Mouse (Mus musculus): ENCODE measurements around the gene Duxf3.
"Not testable (repeated sequence)": the region's sequence is repeated elsewhere in the genome, so short reads cannot be mapped to it uniquely, and the experiment has no call there.

Gene Duxf3

DNA sequence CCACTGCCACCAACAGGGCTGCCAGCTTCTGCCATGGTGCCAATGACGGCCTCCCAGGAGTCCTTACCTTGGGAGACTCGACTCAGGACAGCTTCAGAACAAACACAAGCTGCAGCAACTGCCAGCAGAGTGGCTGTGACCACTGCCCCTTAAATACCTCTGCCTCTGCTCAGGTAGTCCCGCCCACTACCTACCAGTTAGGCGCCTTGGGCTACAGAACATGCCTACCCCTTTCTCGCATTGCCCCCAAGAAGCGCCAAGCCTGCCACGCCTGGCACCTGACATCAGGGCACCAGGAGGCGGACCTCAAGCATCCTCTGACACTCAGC is at the start of gene Duxf3:
TSS of gene Duxf3 (minus strand) at position 35 of the 329 bp plus-strand sequence.
- in situ Hi-C loops (cut with MboI): not testable (repeated sequence)

DNA sequence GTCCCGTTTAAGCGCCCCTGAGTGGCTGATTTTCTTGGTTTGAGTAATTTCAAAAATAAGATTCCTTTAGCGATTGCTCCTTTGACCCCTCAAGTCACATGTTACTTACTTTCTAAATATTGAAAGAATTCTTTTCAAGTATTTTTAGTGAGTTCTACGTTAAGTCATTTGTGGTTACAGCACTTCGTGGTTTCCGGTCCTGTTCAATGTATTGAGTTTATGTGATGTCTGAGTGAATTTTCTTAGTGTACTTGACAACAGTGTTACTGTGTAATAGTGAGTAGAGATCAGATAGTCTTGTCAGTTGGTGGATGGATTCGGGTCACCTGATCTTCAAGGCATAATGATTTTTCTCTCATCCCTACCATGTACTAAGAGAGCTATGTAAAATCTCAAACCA is 49.8 kb upstream of the Duxf3 start:
- in situ Hi-C loops (cut with MboI): no loop called here

DNA sequence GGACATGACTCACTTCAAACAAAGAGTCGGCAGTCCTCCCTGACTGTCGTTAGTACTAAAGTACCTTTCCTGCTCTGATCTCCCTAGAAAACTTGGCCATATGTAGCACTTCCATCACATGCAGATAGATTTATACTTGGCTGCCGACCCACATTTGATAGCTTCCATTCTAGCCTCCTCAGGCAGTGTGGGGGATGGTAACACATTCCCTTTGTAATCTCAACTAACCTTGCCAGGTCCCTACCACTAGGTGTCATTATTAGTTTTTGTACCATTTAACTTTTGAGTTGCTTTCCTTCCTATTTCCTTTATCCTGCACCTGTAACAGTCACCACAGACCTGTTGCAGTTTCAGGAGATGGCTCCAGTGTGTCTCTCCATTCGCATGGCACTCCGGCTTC is 26.0 kb upstream of the Duxf3 start:
- in situ Hi-C loops (cut with MboI): no loop called here

DNA sequence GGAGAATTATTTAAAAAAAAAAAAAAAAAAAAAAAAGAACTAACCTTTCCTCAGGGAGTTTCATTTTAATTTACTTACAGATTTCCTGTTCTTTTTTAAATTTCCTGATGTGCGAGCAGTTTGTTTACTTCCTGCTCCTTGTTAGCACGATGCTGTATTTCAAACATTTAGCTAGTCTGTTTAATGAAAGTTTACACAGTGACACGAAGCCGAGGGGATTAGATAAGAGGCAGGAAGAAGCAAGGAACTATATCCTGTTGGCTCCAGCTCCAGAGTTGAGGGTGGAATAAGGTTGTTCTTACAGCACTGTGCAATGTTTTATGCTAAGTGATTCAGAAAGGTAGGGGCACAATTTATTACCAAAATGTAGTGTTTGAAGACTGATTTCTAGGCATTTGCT is 23.5 kb upstream of the Duxf3 start:
- in situ Hi-C loops (cut with MboI): no loop called here

DNA sequence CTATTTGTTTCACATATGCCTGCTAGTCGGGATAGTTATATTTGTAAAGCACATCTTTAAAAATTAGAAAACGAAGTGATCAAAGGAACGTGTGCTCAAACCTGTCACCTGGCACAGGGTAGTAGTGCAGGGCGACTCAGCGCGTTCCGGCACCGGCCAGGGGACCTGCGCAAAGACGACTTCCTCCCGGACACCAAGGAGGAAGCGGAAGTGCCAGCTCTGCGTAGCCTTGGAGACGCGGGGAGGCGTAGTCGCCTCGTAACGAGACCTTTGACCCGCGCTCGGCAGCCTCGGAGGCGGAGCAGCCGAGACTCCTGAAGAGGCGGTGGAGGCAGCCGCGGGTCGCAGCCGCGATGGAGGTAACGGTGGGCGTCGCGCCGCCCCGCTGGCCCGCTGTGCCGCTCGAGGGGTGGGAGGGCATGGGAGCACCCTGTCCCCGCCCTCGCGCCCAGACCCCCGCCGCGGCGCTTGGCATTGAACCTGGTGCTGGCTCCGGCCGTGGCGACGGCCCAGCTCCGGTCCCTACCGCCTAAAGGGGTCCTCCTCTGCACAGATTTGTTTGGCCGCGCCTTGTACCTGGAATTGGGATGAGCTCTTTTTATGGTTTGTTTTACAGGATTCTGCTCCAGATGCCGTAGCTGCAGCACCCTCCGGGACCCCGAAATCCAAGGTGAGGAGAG is 22.9 kb upstream of the Duxf3 start, which contains the start of gene Gcc2:
TSS of gene Gcc2 (plus strand) at position 285 of the 680 bp plus-strand sequence.
- in situ Hi-C loops (cut with MboI): no loop called here

DNA sequence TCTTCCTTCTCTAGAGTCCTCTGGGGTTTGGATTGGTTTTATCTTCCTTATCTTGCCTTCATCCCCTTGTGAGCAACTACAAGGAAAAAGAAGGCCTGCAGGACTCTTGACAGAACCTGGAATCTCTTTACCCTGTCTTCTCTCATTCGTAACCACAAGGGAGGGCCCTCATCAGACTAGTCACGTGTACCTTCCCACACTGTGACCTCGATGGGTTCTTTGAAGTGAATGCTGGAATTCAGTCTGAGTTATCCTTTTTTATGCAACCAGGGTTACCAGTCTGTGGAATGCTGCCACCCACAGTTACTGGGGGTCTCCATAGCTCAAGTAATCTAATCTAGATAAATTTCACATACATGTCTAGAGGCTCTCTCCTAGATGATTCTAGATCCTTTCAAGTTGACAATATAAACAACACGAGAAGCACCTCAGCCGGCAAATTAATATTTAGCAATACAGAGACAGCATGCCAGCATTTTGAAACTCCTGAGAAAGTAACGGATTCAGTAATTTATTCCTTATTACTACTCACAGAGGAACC is 22.2 kb upstream of the Duxf3 start:
- in situ Hi-C loops (cut with MboI): no loop called here

DNA sequence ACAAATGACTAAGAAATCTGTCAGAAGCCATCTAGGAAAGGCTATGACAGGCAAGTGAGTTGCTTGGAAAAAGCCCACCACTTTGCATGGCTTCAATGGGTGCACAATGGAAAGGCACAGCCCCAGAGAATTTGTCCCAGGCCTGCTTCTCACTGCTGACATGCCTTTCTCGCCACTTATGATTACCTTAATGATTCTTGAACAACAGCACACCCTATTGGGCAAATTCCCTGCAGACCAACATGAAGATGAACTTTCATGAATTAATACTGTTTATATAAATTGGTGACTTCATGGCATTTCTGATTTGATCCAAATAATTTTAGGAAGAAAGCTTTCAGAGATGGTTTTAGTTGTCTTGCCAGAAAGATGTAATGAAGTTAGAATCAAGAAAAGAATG is 17.1 kb upstream of the Duxf3 start:
- in situ Hi-C loops (cut with MboI): no loop called here

DNA sequence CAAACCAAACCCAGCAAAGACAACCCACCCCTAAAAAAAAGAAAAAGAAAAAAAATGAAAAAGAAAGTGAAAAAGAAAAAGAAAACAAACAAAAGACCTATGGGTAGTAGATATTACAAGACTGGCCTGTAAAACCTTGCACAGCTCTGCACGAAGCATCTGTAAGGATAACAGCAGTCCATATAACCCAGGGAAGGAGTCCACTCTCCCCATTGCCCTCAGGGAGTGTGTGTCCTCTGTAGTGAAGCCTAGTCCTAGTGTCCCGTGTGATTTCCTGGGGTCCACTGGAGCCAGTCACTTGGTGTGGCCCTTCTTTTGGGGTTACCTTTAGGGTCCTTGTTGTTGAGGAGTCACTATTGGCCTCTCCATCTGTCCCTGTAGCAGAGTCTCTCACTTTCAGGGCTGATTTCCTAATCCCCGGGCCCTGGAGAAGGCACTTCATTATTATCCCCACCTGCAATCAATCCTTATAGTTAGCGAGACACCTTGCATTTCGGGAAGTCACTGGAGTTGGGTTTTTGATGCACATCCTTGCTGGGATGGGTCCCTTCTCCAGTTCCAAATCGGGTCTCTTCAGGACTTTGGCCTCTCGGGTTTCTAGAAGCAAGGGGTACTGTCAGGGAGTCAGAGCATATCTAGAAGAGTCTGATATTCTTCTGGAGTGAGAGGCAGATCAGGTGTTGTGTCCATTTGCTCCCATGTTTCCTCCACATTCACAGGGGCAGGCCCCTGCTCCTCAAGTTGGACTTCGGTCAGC is 6.7 kb upstream of the Duxf3 start:
- in situ Hi-C loops (cut with MboI): not testable (repeated sequence)

DNA sequence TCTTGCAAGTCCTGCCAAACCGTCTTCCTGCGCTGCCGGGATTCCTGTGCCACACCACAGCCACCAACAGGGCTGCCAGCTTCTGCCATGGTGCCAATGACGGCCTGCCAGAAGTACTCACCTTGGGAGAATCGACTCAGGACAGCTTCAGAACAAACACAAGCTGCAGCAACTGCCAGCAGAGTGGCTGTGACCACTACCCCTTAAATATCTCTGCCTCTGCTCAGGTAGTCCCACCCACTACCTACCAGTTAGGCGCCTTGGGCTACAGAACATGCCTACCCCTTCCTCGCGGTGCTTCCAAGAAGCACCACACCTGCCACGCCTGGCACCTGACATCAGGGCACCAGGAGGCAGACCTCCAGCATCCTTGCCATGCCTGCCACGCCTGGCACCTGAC is 4.1 kb upstream of the Duxf3 start, which contains the start of gene Gm4981:
TSS of gene Gm4981 (minus strand) at position 89 of the 400 bp plus-strand sequence.
- in situ Hi-C loops (cut with MboI): no loop called here

DNA sequence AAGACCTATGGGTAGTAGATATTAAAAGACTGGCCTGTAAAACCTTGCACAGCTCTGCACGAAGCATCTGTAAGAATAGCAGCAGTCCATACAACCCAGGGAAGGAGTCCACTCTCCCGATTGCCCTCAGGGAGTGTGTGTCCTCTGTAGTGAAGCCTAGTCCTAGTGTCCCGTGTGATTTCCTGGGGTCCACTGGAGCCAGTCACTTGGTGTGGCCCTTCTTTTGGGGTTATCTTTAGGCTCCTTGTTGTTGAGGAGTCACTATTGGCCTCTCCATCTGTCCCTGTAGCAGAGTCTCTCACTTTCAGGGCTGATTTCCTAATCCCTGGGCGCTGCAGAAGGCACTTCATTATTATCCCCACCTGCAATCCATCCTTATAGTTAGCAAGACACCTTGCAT is 2.5 kb upstream of the Duxf3 start:
- in situ Hi-C loops (cut with MboI): not testable (repeated sequence)

DNA sequence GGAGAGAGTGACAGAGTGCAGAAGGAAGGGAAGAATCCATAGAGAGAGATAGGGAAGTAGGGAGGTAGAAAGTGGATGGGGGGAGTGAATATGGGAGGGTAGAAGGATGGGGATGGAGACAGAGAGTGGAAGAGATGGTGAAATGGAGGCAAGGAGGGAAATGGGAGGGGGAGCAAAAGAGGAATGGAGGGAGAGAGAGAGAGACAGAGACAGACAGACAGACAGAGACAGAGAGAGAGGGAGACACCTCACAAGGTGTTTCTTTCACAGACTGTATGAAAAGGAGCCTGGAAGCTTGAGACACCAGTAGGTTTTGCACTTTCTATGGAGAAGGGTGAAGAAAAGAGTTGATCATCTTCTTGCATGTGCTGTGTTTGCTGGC is 1.3 kb upstream of the Duxf3 start:
- in situ Hi-C loops (cut with MboI): not testable (repeated sequence)

DNA sequence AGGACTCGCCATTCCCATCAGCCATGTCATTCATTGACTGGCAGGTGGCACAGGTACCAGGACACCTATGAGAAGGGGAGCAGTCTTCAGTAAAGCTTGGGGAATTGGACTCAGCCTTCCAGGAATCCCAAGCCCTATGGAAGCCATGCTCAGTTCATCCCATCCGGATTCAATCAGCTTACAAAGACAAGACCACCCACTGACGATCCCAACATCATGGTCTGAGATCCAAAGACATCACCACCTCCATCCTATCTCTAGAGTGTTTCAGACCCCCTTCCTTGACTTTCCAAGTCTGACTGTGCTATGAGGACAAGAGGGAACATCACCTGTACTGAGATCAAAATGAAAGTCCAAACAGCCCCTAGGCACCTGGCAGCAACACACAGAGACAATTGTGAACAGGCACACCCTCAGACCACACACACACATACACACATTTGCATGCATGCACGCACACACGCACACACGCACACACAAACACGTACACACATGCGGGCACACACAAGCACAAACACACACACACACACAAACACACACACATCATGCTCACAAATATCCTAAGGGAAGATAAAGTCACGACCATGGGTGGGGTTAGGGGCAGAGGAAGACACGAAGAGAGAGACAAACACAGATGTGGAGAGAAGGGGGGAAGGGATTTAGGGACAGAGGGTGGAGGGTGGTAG is 722 bp upstream of the Duxf3 start:
- in situ Hi-C loops (cut with MboI): not testable (repeated sequence)

DNA sequence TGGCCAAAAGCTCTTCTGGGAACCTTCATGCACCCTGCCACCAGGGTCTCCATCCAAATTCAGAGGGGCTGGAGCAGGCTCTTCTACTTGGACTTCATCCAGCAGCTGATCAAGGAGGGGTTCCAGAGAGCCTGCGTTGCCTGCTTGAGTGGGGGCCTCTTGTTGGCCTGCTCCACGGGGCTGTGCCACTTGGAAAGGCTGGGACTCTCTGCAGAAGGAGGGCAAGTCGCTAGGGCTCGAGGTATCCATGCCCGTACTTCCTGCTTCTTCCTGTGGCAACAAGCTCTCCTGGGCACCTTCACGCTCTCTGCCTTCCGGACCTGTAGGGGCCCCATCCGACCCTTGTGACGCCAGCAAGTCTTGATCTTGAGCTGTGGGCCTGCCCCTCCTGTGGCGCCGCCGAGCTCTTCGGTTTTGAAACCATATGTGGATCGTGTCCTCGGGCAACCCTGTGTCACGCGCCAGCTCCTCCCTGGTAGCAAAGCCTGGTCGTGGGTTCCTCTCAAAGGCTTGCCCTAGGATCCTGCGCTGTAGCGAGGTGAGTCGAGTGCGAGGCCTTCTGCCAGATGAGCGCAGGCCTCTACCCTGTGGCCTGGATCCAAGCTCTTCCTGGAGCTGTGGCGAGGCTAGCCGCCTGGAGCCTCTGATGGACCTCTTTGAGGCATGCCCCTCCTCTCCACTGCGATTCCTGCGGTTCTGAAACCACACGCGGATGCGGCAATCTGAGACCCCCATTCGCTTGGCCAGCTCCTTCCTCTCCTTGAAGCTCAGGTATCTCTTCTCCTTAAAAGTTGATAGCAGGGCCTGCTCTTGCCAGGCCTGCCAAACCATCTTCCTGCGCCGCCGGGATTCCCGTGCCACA is 465 bp downstream of the Duxf3 start:
- in situ Hi-C loops (cut with MboI): not testable (repeated sequence)

DNA sequence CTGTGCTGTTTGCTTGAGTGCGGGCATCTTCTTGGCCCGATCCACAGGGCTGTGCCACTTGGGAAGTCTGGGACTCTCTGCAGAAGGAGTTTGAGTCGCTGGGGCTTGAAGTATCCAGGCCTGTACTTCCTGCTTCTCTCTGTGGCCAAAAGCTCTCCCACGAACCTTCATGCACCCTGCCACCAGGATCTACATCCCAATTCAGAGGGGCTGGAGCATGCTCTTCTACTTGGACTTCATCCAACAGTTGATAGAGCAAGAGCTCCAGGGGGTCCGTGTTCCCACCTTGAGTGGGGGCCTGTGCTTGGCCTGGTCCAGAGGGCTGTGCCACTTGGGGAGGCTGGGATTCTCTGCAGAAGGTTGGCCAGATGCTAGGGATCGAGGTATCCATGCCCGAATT is 1.4 kb downstream of the Duxf3 start:
- in situ Hi-C loops (cut with MboI): not testable (repeated sequence)

DNA sequence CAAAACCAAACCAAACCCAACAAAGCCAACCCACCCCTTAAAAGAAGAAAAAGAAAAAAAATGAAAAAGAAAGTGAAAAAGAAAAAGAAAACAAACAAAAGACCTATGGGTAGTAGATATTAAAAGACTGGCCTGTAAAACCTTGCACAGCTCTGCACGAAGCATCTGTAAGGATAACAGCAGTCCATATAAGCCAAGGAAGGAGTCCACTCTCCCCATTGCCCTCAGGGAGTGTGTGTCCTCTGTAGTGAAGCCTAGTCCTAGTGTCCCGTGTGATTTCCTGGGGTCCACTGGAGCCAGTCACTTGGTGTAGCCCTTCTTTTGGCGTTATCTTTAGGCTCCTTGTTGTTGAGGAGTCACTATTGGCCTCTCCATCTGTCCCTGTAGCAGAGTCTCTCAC is 2.5 kb downstream of the Duxf3 start:
- in situ Hi-C loops (cut with MboI): not testable (repeated sequence)

DNA sequence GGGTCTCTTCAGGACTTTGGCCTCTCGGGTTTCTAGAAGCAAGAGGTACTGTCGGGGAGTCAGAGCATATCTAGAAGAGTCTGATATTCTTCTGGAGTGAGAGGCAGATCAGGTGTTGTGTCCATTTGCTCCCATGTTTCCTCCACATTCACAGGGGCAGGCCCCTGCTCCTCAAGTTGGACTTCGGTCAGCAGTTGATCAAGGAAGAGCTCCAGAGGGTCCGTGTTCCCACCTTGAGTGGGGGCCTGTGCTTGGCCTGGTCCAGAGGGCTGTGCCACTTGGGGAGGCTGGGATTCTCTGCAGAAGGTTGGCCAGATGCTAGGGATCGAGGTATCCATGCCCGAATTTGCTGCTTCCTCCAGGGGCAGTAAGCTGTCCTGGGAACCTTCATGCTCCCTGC is 4.7 kb downstream of the Duxf3 start:
- in situ Hi-C loops (cut with MboI): not testable (repeated sequence)

DNA sequence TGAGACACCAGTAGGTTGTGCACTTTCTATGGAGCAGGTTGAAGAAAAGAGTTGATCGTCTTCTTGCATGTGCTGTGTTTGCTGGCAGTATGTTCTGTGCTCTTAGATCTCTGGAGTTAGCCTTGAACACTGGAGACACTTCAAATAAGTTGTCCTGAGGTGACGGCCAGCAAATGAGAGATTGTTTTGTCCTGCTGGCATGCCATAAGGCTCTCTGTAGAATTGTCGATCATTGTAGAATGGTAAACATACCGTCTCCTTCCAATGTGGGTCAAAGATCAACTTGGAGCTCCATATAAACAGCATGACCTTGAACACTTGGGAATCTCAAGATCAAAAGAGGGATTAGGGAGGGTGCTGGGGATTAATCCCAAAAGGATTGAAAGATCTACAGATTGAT is 6.1 kb downstream of the Duxf3 start:
- in situ Hi-C loops (cut with MboI): not testable (repeated sequence)

DNA sequence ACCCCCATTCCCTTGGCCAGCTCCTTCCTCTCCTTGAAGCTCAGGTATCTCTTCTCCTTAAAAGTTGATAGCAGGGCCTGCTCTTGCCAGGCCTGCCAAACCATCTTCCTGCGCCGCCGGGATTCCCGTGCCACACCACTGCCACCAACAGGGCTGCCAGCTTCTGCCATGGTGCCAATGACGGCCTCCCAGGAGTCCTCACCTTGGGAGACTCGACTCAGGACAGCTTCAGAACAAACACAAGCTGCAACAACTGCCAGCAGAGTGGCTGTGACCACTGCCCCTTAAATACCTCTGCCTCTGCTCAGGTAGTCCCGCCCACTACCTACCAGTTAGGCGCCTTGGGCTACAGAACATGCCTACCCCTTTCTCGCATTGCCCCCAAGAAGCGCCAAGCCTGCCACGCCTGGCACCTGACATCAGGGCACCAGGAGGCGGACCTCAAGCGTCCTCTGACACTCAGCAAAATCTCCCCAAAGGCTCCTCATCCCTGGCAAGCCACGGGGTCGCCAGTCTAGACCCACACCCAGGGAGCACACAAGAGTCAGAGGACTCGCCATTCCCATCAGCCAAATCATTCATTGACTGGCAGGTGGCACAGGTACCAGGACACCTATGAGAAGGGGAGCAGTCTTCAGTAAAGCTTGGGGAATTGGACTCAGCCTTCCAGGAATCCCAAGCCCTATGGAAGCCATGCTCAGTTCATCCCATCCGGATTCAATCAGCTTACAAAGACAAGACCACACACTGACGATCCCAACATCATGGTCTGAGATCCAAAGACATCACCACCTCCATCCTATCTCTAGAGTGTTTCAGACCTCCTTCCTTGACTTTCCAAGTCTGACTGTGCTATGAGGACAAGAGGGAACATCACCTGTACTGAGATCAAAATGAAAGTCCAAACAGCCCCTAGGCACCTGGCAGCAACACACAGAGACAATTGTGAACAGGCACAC is 7.4 kb downstream of the Duxf3 start, which contains the start of gene AW822073:
TSS of gene AW822073 (minus strand) at position 104 of the 959 bp plus-strand sequence.
- in situ Hi-C loops (cut with MboI): not testable (repeated sequence)

DNA sequence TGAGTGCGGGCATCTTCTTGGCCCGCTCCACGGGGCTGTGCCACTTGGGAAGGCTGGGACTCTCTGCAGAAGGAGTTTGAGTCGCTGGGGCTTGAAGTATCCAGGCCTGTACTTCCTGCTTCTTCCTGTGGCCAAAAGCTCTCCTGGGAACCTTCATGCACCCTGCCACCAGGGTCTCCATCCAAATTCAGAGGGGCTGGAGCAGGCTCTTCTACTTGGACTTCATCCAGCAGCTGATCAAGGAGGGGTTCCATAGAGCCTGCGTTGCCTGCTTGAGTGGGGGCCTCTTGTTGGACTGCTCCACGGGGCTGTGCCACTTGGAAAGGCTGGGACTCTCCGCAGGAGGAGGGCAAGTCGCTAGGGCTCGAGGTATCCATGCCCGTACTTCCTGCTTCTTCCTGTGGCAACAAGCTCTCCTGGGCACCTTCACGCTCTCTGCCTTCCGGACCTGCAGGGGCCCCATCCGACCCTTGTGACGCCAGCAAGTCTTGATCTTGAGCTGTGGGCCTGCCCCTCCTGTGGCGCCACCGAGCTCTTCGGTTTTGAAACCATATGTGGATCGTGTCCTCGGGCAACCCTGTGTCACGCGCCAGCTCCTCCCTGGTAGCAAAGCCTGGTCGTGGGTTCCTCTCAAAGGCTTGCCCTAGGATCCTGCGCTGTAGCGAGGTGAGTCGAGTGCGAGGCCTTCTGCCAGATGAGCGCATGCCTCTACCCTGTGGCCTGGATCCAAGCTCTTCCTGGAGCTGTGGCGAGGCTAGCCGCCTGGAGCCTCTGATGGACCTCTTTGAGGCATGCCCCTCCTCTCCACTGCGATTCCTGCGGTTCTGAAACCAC is 8.3 kb downstream of the Duxf3 start:
- in situ Hi-C loops (cut with MboI): not testable (repeated sequence)

All from mature B cell (primary cell).